Mouse (Mus musculus) spleen, adult 2 months (tissue): ENCODE results near the gene Maml3. TPM values are rescaled to one million over a fixed set of nuclear protein-coding genes. Genes with fewer than 3 reads are reported as not detected.
A peak's percentile ranks its signal among the peaks of the same experiment; 100 is the strongest.

Experiments
- DNase-seq, 2 experiments: peaks; one replicate each; pipeline versions ENCODE4 v3.0.0 to v3.0.0-alpha.2; 2012 to 2021; ENCODE audit warnings: low spot score in 2 of 2, low read depth in 1 of 2
- H3K27ac ChIP-seq: fragments of 200-500 bp; 2 replicates; pipeline ENCODE4 v1.5.1; 2012; ENCODE audit warnings: low read length, inconsistent platforms; ENCODE audit not compliant: insufficient read depth
- H3K27me3 ChIP-seq: fragments of 200-500 bp; 2 replicates; pipeline ENCODE4 v1.6.1; 2012; ENCODE audit warnings: mild to moderate bottlenecking, moderate library complexity, low read length, inconsistent platforms; ENCODE audit not compliant: control insufficient read depth, insufficient read depth
- H3K36me3 ChIP-seq: fragments of 200-500 bp; 2 replicates; pipeline ENCODE4 v1.6.1; 2012; ENCODE audit warnings: mild to moderate bottlenecking, low read length, inconsistent platforms; ENCODE audit not compliant: control insufficient read depth, insufficient read depth
- H3K4me1 ChIP-seq: fragments of 200-500 bp; 2 replicates; pipeline ENCODE4 v1.6.1; 2011; ENCODE audit warnings: inconsistent platforms; ENCODE audit not compliant: control insufficient read depth, insufficient read depth, insufficient read length
- H3K4me3 ChIP-seq: fragments of 200-500 bp; 2 replicates; pipeline ENCODE4 v1.5.1; 2011; ENCODE audit warnings: mild to moderate bottlenecking, inconsistent platforms; ENCODE audit not compliant: insufficient read depth, insufficient read length; ENCODE audit errors: extremely low read depth
- CTCF ChIP-seq: fragments of 200-500 bp; IDR thresholded peaks from 2 replicates; pipeline ENCODE4 v1.5.1; 2011; ENCODE audit warnings: mild to moderate bottlenecking, inconsistent platforms; ENCODE audit not compliant: insufficient read depth, insufficient read length, insufficient replicate concordance; ENCODE audit errors: extremely low read depth
- POLR2A ChIP-seq: fragments of 200-500 bp; IDR thresholded peaks from 2 replicates; pipeline ENCODE4 v1.6.1; 2011; ENCODE audit warnings: low read depth, low read length, inconsistent platforms
- WGBS: fragments of 180-500 bp; shearing (Covaris S2); methylation state at CpG from one replicate; pipeline ENCODE4 v1.1.7; 2018; 5-methylcytosine and 5-hydroxymethylcytosine counted together
- polyA plus RNA-seq: library from polyadenylated mRNA; depleted of rRNA; stranded (reverse); fragments of >200 nt; gene quantifications from 2 replicates; pipeline ENCODE4 v1.2.3, GENCODE M21; 2012

Gene Maml3
- polyA plus RNA-seq, 1 experiment, result 2.7 TPM

DNA sequence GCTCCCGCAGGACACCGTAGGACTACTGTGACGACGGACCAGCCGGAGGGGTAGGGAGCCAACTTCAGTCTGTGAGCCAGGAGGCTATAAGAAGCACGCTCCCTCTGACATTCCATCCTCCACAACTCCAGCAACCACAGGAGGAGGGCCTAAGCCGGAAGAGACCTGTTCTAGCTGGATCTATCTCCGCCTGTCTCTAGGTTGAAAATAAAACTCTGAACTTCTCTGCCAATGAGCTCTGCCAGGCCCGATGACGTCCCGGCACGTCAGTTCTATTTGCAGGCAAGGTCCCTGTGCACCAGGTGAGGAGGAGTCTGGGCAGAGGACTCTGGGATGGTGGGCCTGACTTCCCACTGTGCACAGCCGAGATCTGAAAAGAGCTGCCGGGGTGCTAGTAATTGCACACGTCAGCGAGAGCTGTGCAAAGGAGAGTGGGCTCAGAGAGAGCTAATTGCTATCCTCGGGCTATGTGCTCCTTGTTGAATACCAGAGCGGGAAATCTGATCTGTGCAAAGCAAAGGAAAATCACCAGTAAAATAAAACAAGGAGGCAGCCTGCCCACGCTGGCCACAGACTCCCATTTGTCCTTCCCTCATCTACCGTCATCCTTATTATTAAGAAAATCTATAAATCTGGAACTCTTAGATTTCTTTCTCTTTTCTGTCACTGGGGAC is 58.7 kb downstream of the Maml3 start:
- H3K36me3 ChIP-seq, result no peaks in the 10 kb centered on the region
- H3K4me3 ChIP-seq, result peak overlapping the region; percentile 61; the same call in 1 of the 2 replicates
- WGBS, result 53% methylated on average over 20 of the region's 20 CpGs
- H3K27me3 ChIP-seq, result no peaks in the 10 kb centered on the region
- H3K27ac ChIP-seq, result no peak overlapping the region
- no peak for DNase-seq
- H3K4me1 ChIP-seq, result no peaks in the 10 kb centered on the region; the same call in 1 of the 2 replicates
- TF ChIP-seq CTCF (no peak), POLR2A (no peak)

DNA sequence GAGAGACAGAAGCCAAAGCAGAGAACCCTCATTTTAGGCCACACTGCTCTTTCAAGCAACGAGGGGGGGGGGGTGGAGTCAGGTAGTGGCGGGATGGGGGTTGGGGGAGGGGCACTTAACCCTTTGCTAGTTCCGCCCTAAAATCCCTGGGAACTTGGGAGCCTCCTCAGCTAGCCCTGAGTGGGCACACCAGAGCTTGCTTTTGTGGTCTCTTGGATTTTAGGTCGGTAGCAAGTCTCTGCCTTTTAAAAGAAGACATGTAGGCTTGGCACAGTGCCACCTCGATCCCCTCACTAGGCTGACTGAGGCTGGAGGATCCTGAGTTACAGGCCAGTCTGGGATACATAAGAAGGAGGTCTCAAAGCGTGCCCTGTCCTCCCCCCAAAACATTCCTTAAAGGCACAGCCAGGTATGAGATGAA is 59.6 kb downstream of the Maml3 start:
- H3K27ac ChIP-seq, result no peak overlapping the region
- H3K36me3 ChIP-seq, result no peaks in the 10 kb centered on the region
- 64% methylated on average over 6 of the region's 6 CpGs for WGBS
- TF ChIP-seq CTCF (no peak), POLR2A (no peak)
- no peak for DNase-seq
- H3K4me1 ChIP-seq, result no peaks in the 10 kb centered on the region; the same call in 1 of the 2 replicates
- no peak overlapping the region for H3K4me3 ChIP-seq
- no peaks in the 10 kb centered on the region for H3K27me3 ChIP-seq

DNA sequence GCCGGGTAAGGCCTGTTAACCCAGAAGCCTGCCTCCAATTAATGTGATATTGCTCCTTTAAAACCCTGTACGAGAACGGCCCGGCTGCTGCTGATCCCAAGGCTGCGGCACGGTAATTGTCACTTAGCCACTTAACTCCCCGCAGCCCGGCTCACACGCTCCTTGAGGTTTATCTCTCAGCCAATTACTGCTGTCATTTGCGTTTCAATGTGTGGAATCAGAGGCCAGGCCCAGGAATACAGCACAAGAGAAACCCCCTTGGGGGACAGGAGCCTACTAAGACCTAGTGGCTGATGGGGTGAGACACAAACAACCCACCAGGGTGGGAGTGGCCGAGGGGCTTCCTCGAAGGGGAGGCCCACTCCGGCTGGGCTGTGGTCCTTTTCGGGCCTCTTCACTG is 60.2 kb downstream of the Maml3 start:
- H3K4me1 ChIP-seq, result no peaks in the 10 kb centered on the region; the same call in 1 of the 2 replicates
- no peaks in the 10 kb centered on the region for H3K36me3 ChIP-seq
- no peak for TF ChIP-seq CTCF
- TF ChIP-seq POLR2A, result no peak
- no peak overlapping the region for H3K27ac ChIP-seq
- WGBS, result 93% methylated on average over 14 of the region's 14 CpGs
- no peaks in the 10 kb centered on the region for H3K27me3 ChIP-seq
- no peak overlapping the region for H3K4me3 ChIP-seq
- DNase-seq, result no peak

DNA sequence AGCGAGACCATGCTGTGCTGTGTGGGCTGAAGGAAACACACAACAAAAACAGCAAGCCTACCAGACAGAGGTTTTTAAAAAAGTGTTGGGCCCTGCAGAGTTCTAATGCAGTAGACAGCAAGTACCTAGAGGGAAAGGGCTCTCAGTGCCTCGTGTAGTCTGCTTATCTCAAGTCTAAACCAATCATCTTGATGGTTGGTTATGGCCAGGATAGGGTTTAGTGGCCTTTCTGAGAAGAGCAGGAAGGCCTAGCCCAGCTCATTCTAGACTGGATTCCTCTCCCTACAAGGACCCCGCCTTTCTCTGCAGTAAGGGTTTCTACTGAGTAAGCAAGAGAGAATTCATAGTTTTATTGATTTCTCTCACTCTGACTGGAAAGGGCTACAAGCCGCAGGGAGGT is 61.0 kb downstream of the Maml3 start:
- Histone ChIP-seq H3K36me3 (no peaks in the 10 kb centered on the region), H3K27me3 (no peaks in the 10 kb centered on the region), H3K27ac (no peak overlapping the region), H3K4me1 (no peaks in the 10 kb centered on the region; the same call in 1 of the 2 replicates), H3K4me3 (no peak overlapping the region)
- TF ChIP-seq POLR2A (no peak), CTCF (no peak)
- WGBS, result 73% methylated on average over 4 of the region's 4 CpGs
- no peak for DNase-seq

DNA sequence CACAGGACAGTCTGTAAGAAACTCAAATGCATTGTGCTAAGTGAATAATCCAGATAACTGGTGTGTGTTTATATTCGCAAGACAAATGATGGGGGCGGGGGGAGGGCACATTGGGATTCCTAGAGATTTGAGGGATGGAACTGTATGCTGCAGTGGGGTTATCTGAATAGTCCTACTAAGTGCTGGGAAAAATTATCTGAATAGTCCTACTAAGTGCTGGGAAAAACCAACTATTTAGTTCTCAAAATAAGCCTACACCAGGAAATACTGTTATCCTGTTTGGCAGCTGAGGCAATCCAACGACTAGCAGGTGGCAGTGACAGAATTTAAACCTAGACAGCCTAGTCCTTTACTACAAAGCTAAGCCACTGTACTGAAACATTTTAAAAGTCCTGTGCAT is 62.2 kb downstream of the Maml3 start:
- Histone ChIP-seq H3K27ac (no peak overlapping the region), H3K27me3 (no peaks in the 10 kb centered on the region), H3K36me3 (no peaks in the 10 kb centered on the region), H3K4me1 (no peaks in the 10 kb centered on the region; the same call in 1 of the 2 replicates), H3K4me3 (no peak overlapping the region)
- no peak for DNase-seq
- 76% methylated on average over 3 of the region's 3 CpGs for WGBS
- no peak for TF ChIP-seq POLR2A
- no peak for TF ChIP-seq CTCF

DNA sequence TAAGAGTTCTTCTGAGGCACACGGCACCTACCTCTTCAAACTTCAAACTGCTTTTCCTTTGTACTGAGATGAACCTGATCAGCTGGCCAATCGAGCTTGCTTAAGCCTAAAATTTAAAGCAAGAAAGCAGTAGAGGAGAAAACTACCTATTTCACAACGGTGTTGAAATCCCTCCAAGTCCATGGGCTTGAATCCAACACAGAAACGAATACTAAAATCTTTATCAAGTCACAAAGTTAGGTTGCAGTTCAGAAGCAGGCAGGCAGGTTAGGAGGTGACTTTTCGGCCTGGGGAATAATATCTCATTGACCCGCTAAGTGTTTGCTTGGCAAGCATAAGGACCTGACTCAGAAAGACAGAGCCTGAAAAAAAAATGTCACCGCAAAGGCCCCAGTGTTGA is 64.9 kb downstream of the Maml3 start:
- Histone ChIP-seq H3K36me3 (no peaks in the 10 kb centered on the region), H3K27me3 (no peaks in the 10 kb centered on the region), H3K4me1 (peaks cover 8% of the 10 kb centered on the region; the same call in 1 of the 2 replicates), H3K4me3 (no peak overlapping the region), H3K27ac (no peak overlapping the region)
- WGBS, result 87% methylated on average over 7 of the region's 7 CpGs
- no peak for DNase-seq
- TF ChIP-seq CTCF, result no peak
- TF ChIP-seq POLR2A, result no peak

DNA sequence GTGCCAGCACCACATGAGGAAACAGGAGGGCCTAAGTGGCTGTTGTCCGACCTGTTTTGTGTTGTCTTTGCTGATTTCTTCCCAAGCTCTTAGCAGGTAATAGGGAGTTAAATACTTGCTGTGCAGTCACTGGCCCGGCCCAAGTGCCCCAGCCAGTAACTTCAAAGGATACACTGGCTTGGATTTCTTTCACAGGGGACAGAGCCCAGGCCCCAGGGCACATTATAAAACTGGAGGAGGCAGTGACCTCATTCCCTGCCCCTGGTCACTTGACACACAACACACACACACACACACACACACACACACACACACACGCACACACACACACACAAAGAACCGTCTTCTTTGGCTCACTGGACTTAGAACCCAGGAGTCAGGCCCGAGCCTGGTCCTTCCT is 67.6 kb downstream of the Maml3 start:
- TF ChIP-seq POLR2A, result no peak
- TF ChIP-seq CTCF, result no peak
- 85% methylated on average over 5 of the region's 5 CpGs for WGBS
- DNase-seq, result no peak

More for the DNA sequence above, 67.6 kb downstream of the Maml3 start:
- Histone ChIP-seq H3K4me3 (no peak overlapping the region), H3K36me3 (no peaks in the 10 kb centered on the region), H3K27me3 (no peaks in the 10 kb centered on the region), H3K4me1 (peaks cover 10% of the 10 kb centered on the region; the same call in 1 of the 2 replicates), H3K27ac (no peak overlapping the region)
